Mouse (Mus musculus) cerebellum, adult 8-10 months (tissue): ENCODE data around the gene Tox3.

Experiments used
- DNase-seq: peaks from one replicate; pipeline ENCODE4 v3.0.0; 2022

Tox3 gene

GRCm38 (mm10) chr8:90348178-90348925 is at the start of gene Tox3:
Gene Tox3, minus strand, starts transcription at chr8:90348343.
- DNase-seq, result no peak

GRCm38 (mm10) chr8:90392643-90393042 is 44.5 kb upstream of the Tox3 start:
- no peak for DNase-seq

DNA sequence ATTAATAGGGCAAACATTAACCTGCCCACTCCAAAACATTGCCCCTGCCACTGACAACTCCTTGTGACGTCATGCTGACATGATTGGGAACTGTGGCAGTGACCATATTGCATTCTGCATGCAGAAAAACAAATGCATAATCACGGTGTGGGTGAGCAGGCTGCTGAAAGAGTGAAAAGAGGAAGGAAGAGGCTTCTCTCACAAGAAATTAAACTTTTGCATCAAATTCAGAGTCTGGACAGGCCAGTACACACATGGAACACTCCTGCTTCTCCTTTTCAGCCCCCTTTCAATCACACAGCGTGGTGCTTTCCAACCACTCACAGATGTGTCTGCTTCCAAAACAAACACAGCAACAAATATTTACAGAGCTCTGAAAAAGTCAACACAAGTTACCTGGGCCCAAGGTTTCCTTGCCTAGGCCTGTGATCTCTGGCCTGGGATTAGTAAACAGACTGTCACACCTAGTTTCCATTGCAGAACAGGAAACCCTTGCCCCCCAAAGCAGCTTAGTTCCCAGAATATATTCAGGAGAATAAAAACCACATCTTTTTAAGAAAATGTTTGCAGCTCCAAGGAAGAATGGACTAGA is 43.4 kb upstream of the Tox3 start:
- no peak for DNase-seq

DNA sequence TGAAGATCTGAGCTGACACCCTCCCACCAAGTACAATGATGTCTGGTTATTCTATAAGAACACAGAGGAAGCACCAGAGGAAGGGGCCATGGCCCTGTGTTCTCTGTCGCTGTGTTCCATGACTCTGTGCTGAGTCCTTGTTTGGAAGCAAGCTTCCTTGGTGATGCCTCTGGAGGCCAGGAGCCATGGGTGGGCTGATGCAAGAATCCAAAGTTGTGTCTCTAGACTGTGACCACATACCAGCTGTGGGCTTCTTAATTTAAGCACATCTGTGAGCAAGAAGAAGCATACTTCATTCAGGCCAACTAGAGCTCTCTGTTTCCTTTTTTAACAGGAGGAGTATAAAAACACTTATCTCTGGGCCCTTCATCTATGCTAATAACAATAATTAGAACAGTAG is 42.7 kb upstream of the Tox3 start:
- DNase-seq, result no peak

- no peak for DNase-seq
Measured at GRCm38 (mm10) chr8:90379064-90379463, 30.9 kb upstream of the Tox3 start.

GRCm38 (mm10) chr8:90378036-90378435 is 29.9 kb upstream of the Tox3 start:
- no peak for DNase-seq

DNA sequence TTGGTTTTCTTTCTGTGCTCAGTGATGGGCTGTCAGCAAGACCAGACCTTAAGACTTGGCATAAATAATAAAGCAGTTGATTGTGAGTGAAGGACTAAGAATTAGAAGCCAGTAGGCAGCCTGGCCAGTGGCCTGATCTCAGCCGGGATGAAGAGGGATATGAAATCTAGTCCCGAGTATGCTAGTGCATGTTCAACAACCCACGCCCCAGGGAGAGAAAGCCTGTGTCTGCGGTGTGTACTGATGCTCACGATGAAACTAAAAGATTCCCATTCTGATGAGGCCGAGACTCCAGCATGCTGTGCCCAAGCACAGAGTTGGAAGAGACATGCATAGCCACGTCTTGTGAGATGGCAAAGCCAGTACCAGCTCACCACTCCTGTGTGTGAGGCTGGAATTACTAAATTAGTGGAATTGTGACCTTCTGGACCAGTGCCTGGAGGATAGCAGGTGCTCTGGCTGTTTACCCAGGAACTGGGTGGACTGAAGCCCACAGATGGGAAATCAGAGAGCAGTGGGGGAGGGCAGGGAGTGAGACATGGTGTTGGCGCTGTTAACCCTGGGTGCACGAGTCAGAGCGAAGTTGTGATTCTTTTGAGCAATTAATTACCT is 23.6 kb upstream of the Tox3 start:
- DNase-seq, result peak; percentile 56

GRCm38 (mm10) chr8:90369876-90370275 is 21.7 kb upstream of the Tox3 start:
- no peak for DNase-seq

DNA sequence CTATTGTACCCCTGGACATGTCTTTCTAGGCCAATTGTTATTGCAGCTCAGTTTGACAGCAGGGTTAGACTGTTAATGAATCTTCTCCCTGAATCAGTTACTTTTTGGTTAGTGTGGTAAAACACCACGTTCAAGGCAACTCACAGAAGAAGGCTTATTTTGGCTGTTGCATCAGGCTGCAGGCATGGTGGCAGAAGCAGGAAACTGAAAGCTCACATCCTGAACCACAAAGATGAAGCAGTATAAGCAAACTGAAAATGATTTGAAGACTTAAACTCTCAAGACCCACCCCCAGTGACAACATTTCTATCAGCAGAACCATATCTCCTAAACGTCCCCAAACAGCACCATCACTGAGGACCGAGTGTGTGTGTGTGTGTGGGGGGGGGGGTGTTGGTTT is 8.6 kb upstream of the Tox3 start:
- no peak for DNase-seq

GRCm38 (mm10) chr8:90354782-90355181 is 6.6 kb upstream of the Tox3 start:
- no peak for DNase-seq

- DNase-seq, result no peak
Measured at GRCm38 (mm10) chr8:90353960-90354540, 5.9 kb upstream of the Tox3 start.

DNA sequence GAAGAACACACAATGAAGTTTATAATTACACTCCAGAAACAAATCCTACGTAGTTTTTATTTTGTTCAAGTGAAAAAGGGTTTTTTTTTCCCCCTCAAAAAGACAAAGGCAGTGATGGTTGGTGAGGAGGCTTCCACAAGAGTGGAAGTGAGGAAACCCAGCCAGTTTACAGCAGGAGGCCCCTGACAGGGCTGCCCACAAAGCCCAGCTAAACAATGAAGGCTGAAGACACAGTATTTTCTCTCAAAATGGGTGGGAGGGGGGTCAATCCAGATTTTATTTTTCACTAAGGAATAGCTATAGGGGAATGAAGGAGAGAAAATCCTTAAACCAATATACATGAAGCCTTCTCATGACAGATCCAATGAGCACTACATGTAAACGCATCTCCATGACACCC is 5.4 kb upstream of the Tox3 start:
- DNase-seq, result no peak

- no peak for DNase-seq
Measured at GRCm38 (mm10) chr8:90352991-90353390, 4.8 kb upstream of the Tox3 start.

- no peak for DNase-seq
Measured at GRCm38 (mm10) chr8:90349709-90350562, 1.8 kb upstream of the Tox3 start.

- DNase-seq, result no peak
Measured at GRCm38 (mm10) chr8:90348926-90349683, 962 bp upstream of the Tox3 start.

GRCm38 (mm10) chr8:90347581-90348177 is 464 bp downstream of the Tox3 start:
- DNase-seq, result no peak

DNA sequence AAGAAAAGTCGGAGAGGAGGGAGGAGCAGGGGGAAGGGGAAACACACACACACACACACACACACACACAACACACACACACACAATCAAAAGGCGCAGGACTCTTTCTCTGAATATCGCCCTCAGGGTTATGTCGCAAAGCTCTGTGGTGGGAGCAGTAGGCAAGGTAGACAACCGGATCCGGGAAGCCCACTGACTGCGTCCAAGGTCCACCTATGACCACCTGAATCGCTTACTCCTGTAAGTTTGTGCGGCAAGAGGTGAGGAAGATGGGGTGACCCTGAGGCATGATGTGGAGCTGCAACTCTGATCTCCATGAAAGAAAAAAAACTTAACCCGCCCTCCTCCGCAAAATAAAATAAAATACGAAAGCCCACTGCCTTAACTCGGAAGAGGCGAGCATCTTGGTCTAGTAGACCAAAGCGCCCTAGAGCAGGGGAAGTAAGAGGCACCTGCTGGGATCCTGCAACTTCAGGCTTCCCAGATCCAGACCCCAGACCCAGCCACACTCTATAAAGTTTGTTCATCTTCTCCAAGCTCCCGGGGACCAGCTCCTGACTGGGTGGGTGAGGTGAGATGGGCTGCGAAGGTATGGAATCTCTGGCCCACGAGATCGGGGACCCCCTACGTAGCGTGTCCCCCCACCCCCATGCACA is 1.1 kb downstream of the Tox3 start:
- no peak for DNase-seq

- no peak for DNase-seq
Measured at GRCm38 (mm10) chr8:90346138-90346879, 1.8 kb downstream of the Tox3 start.

GRCm38 (mm10) chr8:90330377-90331285 is 17.5 kb downstream of the Tox3 start:
- no peak for DNase-seq
